ENCODE assay signal across 21 mouse cellular contexts in genomic region chr7:141752513-141752912, GRCm38 (mm10). TPM values are rescaled to one million over a fixed set of nuclear protein-coding genes. Genes with fewer than 3 reads are reported as not detected.
"Had no signal": no experiment of that assay in that cellular context is flagged by ENCODE, and none has a peak within 500 bp of the region (broad histone marks: within the 10 kb centered on the region; RNA-seq: fewer than 3 reads in every experiment).

No protein-coding gene starts in this region.

- H3K27ac ChIP-seq: lung, embryonic 15.5 days; macrophage; midbrain, embryonic 12.5 days; neural tube, embryonic 13.5 days; neural tube, embryonic 15.5 days had no signal

- H3K36me3 ChIP-seq: lung, embryonic 15.5 days; midbrain, embryonic 12.5 days; neural tube, embryonic 13.5 days; neural tube, embryonic 15.5 days had no signal

- H3K27me3 ChIP-seq: lung, embryonic 15.5 days; midbrain, embryonic 12.5 days; neural tube, embryonic 13.5 days; neural tube, embryonic 15.5 days had no signal

- DNase-seq: lung, adult 2 months; lung, postnatal 14 days; lung, postnatal 36 days; midbrain, embryonic 14.5 days; retina, postnatal 1 day; right cerebral cortex, postnatal 25 days; right cerebral cortex, postnatal 4 days; spleen, adult 18-20 months; thymus, adult 18-20 months; thymus, postnatal 14 days; thymus, postnatal 36 days had no signal

- H3K4me3 ChIP-seq: lung, embryonic 15.5 days; megakaryocyte, embryonic 14.5 days; midbrain, embryonic 12.5 days; myocyte; neural tube, embryonic 13.5 days; neural tube, embryonic 15.5 days had no signal

RNA-seq across cellular contexts. Expression of gene Muc5ac, which starts 36.3 kb away (rescaled TPM):
- total RNA-seq: megakaryocyte progenitor cell, adult 5-6 weeks had no signal
- polyA plus RNA-seq: macrophage; midbrain, embryonic 12.5 days; midbrain, embryonic 14.5 days; midbrain, embryonic 16.5 days; myocyte; neural tube, embryonic 11.5 days; neural tube, embryonic 13.5 days; neural tube, embryonic 15.5 days had no signal
